Mouse (Mus musculus) heart, postnatal 14 days (tissue): ENCODE results near the gene Mip. TPM values are rescaled to one million over a fixed set of nuclear protein-coding genes. Genes with fewer than 3 reads are reported as not detected.
"Not testable (repeated sequence)": the region's sequence is repeated elsewhere in the genome, so short reads cannot be mapped to it uniquely, and the experiment has no call there.

Experiments
- DNase-seq, 2 experiments: peaks; one replicate each; pipeline ENCODE4 v3.0.0; 2021 to 2022
- intact Hi-C: fragments of 180-260 bp; cut with DNase I; formaldehyde crosslinking; loops from one replicate; pipeline ENCODE4 v1.15.1; 2025
- long read RNA-seq, 2 experiments: library from polyadenylated mRNA; stranded (forward); transcript quantifications; one replicate each; pipeline ENCODE4 v2.0.0; 2021
- total RNA-seq, 2 experiments: library from RNA; stranded (reverse); gene quantifications; 2 replicates each; pipeline ENCODE4 v1.2.3; 2021

Gene Mip
- not detected for total RNA-seq
- long read RNA-seq, experiment 1, result 0 reads
- long read RNA-seq, experiment 2, result 0 reads

DNA sequence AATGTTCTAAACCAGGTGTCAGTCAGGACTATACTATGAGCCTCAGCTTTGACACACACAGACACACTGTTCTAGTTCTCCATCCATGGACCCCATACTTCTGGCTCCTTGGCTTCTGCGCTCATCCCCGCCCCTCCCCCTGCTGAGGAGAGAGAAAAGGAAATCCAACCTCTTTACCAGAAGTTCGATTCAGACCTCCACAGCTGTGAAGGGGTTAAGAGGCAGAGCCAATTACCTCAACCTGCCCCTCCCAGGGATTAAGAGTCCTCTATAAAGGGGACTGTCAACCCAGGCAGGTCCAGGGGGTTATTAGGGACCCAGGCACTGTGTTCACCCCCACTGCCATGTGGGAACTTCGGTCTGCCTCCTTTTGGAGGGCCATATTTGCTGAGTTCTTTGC lies at the start of gene Mip:
Gene Mip, plus strand, starts transcription at position 301 of the 400 bp plus-strand sequence.
- intact Hi-C loops, result no loop called here
- DNase-seq, result no peak

DNA sequence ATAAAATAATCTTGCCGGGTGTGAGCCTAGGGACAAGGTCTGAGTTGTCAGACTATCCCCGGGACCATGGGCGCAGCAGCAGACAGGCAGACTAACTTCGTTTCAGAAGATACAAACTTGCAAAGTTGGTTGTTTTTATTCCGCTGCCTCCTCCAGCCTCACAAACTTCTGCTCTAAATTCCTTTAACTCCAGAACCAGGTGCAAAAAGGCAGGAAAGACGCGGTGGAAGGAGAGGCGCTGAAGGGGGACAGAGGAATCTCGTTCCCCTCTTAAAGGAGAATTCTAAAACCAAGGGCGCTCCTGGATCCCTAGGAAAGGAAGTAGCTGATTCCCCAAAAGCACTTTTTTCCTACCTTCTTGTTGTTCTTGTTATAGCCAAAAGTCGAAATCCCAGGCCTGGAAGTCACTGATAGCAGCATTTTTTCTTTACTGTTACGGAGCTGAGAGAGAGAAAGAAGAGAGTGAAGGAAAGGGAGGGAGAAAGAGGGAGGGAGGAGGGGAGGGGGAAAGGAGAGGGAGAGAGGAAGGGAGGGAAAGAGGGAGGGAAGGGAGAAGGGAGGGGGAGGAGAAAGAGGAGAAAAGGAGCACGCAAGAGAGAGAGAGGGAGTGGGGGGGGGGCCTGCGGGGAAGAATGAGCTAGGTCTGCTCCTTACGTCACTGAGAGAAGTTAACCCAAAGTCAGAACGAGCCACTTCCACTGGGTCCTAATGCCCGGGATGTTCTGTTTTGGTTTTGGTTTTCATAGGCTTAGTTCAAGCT lies 49.5 kb upstream of the Mip start:
- intact Hi-C loops, result loop anchor here (2.0 kb wide), 1 partner anchor 23 kb away; no protein-coding TSS in a partner anchor
- DNase-seq, result peak; percentile 56 to 63

DNA sequence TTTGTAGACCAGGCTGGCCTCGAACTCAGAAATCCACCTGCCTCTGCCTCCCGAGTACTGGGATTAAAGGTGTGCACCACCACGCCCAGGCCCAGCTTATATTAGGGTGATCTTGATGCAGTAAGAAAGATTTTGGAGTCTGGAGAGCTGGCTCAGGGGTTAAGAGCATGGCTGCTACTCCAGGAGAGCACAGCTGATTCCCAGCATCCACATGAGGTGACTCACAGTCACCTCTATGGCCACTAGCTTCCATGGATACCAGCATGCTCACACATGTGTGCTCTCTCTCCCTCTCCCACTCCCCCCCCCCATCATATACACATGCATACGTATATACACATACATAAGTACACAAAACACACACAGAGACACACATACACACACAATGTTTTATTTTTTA lies 48.3 kb upstream of the Mip start:
- intact Hi-C loops, result no loop called here
- no peak for DNase-seq

DNA sequence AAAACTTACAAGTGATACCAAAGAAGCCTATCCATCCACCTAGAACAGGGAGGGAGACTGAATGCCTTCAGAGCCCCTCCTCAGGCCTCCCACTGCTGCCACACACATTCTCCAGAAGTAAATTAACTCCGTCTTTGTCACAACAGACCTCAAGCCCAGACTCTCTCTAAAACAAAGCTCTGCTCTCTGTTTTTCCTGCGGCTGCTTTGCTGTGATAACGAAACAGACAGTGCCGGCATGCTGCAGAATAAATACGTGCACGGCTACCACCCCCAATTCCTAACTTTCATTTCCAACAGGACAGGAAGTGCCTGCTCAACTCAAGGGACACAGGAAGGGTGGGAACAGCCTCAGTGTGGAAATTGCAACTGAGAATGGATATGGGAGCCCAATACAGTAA lies 45.6 kb upstream of the Mip start, which contains the start of gene Rbms2:
Gene Rbms2, minus strand, starts transcription at position 309 of the 400 bp plus-strand sequence.
- DNase-seq, result peak; percentile 42 to 48
- intact Hi-C loops, result no loop called here

DNA sequence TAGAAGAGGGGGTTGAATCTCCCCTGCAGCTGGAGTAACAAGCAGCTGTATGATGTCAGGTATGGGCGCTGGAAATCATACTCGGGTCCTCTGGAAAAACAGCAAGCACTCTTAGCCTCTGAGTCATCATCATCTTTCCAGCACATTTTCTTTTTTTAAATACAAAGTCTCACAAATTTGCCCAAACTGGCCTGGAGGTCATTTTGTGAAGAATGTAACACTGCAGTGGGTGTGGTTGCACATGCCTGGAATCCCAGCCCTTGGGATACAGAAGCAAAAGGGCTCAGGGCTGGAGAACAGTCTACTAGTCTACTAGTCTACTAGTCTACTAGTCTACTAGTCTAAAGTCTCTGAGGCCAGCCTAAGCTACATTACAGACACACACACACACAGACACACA lies 41.3 kb upstream of the Mip start:
- intact Hi-C loops, result no loop called here
- DNase-seq, result no peak

DNA sequence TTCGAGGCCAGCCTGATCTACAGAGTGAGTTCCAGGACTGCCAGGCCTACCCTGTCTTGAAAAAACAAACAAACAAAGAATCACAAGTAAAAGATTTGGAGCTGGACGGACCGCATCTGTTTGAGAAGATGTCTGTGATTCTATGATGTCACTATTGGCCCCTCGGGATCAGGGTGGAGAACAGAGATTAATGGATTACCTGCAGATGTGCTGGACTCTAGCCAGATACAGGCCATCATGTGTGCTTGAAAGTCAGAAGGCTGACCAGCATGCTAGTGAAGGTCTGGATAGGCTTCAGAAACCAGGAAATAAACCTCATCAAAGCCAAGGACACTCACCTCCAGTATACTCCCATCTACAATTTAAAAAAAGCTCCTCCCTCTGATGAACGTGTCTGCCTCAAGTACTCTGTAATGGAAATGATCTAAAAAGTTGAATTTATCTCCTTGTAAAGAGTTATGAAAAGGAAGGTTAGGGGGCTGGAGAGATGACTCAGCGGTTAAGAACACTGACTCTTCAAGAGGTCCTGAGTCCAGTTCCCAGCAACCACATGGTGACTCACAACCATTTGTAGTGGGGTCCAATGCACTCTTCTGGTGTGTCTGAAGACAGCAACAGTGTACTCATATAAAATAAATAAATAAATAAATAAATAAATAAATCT lies 40.2 kb upstream of the Mip start:
- intact Hi-C loops, result loop anchor here (5.0 kb wide), 2 partner anchors 148 to 228 kb away; partner anchors contain the start of gene Naca

DNA sequence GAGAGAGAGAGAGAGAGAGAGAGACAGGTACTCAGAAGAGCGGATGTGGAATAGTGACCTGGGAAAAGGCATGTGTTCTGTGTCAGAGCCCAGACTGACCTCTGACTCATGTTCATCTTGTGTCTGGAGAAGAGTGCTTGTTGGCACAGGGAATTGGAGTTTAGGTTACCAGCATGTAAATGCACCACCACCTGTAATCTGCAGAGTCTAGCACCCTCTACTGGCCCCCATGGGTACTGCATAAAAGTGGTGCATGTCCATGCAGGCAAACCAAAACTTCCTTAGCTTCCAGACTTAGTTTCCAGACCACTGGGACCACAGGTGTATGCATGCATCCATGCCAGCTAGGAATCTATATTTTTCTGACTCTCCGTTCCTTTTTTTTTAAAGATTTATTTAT lies 39.7 kb upstream of the Mip start:
- DNase-seq, result peak; percentile 78 to 87
- intact Hi-C loops, result loop anchor here (1.0 to 5.0 kb wide), 4 partner anchors 46 to 229 kb away; partner anchors contain the start of genes Baz2a and Naca

More for the DNA sequence above, 40.2 kb upstream of the Mip start:
- no peak for DNase-seq

DNA sequence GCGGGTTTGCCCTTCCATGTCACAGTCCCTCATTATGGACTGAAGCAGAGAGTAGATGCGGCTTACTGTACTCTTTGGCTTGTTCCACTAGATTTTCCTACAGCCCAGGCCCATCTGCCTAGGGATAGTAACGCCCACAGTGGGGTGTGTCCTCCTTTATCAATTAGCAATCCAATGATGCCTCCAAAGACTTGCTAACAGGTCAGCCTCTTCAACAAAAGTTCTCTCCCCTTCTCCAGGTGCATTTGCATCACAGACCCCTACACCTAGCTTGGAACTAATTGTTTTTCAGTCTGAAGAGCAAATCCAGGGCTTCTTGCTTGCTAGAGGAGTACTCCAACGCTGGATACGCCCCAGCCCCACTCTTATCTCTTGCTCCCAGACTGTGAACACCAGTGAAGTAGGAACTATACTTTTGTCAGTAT lies 38.4 kb upstream of the Mip start:
- intact Hi-C loops, result loop anchor here (2.0 to 5.0 kb wide), 3 partner anchors 96 to 230 kb away; partner anchors contain the start of genes Baz2a and Naca
- no peak for DNase-seq

DNA sequence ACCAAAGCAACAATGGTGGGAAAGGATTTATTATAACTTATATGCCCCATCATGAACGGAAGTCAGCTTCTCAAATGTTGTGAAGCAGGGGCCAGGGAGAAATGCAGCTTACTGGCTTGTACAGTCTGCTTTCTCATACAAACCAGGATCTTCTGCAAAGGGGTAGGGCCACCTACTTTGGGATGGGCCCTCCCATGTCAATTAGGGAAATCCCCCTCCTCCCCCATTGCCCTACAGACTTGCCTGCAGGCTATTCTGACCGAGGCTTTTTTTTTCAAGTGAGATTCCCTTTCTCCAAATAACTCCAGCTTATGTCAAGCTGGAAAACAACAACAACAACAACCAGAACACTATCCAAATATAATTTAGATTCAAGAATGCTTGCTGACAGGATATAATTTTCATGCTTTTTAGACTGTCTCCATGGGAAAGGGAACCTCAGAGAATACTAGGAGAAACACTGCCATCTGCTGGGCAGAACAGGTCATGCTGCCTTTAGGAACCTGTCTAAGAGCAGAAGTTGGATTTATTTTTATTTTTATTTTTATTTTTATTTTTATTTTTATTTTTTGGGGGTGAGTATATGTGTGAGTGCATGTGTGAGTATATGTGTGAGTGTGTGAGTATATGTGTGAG lies 37.3 kb upstream of the Mip start:
- peak; percentile 76 to 86 for DNase-seq
- intact Hi-C loops, result loop anchor here (5.0 kb wide), 2 partner anchors 151 to 231 kb away; partner anchors contain the start of gene Naca

DNA sequence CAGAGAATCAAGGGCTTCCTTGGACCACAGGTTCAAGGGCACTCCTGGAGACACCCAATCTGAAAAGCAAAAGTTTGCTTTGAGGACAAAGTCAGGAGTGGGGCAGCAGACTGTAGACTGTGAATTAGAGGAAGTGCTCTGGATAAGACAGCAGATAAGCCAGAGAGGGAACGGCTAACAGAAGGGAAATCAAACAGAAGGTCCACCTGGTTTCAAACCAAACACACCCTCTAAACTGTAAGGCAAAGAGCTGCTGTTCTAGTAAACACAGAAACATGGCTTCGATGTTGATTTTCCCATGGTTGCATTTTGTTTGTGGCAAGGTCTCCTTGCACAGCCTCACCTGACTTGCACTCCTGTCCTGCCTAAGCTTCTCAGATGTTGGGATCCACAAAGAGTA lies 34.2 kb upstream of the Mip start:
- no peak for DNase-seq
- intact Hi-C loops, result no loop called here

DNA sequence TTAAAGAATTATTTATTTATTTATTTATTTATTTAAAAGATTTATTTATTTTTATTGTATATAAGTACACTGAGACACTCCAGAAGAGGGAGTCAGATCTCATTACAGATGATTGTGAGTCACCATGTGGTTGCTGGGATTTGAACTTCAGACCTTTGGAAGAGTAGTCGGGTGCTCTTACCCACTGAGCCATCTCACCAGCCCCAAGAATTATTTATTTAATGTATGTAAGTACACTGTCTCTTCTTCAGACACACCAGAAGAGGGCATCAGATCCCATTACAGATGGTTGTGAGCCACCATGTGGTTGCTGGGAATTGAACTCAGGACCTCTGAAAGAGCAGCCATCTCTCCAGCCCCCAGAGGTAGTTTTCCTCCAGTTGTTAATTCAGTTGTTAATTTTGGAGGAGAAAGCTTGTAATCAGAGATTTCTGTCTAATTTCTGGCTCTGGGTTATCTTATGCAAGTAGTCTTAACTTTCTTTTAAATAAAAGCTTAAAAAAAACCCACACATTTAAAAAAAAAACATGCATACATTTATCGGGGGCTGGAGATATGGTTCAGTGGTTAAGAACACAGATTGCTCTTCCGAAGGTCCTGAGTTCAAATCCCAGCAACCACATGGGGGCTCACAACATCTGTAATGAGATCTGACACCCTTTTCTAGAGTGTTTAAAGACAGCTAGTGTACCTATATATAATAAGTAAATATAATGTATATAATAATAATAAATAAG lies 33.4 kb upstream of the Mip start:
- intact Hi-C loops, DNase-seq: not testable (repeated sequence)

DNA sequence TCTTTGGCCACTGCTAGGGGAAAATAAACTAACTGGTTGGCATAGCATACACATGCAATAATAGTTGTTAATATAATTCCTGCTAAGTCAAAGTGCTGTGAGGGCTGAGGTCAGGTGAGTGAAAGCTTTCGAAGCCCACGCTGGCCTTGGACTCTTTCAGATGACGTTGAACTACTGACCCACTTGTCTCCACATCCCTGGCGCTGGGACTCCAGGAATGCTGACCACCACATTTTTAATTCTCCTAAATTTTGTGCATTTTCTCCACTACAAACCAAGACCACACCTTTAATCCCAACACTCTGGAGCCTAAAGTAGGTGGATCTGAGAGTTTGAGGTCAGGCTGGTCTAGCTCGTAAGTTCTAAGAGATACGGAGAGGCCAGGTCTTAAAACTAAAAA lies 32.5 kb upstream of the Mip start:
- intact Hi-C loops, result no loop called here
- DNase-seq, result no peak

DNA sequence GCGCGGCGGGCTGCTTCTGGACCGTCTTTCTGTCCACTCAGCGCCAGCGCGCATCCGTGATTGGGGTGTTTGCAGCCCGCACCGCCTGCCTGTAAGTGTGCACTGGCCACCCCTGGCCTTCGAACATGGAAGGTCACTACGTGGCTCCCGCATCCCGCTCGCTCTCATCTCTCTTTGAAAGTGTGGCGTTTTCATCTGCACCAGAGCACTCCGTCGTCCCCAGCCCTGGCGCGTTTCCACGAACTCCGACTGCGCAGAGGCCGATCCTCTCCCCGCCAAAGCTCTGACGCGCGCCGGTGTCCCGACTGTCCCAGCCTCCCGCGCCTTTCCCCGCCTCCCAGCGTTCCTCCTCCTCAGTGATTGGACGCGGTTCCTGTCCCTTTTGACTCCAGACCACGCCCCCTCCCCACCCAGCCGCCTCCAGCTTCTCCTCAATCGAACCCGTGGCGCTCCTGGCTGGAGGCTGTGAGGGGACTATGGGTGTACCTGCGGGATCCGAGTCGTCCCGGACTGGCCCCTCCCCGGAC lies 31.6 kb upstream of the Mip start, which contains the start of gene Gls2:
Gene Gls2, plus strand, starts transcription at position 434 of the 527 bp plus-strand sequence.
- intact Hi-C loops, result no loop called here
- DNase-seq, result peak; percentile 97 to 98

DNA sequence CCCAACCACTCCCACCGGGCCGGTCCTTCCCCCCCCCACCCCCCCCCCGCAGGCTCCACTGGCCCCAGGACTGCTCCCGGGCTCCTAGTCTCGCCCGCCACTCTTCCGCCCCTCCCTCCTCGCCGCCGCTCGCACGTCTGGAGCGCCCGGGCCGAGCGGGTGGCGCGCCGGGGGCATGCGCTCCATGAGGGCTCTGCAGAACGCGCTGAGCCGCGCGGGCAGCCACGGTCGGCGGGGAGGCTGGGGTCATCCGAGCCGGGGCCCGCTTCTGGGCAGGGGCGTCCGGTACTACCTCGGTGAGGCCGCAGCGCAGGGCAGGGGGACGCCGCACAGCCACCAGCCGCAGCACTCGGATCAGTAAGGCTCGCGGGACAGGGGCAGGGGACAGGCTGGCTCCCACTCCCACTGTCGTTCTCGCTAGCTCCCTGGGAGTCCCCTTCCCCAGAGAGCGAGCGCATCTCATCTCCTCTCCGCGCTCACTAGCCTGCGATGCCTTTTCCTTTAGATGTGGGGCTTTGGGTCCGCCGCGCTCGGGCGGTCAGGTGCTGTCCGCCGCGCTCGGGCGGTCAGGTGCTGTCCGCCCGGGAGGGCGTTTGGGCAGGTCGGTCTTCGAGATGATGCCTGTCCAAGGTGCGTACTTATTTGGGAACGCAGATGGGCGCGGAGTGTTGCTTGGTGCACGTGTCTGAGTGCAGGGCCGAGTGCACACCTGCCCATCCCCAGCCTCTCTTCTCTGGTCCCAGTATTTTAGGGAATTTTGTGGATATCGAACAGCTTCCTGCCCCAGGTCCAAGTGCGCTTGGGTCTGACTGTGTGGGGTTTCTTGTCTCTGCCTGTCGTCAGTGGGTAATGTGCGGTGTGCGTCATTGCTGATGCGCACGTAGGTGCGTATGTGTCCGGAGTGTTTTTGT lies 30.8 kb upstream of the Mip start:
- DNase-seq, result peak in 1 of 2 experiments; percentile 74
- intact Hi-C loops, result no loop called here

DNA sequence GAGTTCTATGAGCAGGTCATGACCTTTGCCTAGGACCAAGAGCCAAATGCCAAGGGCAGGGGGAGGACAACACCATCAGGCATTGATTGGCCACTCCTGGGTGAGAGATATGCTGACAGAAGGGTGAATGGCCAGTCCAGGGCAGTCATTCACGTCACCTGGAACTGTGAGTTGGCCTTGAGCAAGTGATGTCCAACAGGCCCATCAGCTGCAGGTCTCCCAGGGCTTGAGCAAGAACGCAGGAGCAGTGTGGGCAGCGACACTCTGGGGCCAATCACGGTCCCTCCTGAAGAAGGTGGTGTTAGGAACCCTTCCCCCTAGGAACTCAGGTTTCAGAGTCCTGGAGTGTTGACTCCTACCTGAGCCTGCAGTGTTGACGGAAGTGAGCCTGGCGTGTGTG lies 23.8 kb upstream of the Mip start:
- intact Hi-C loops, result no loop called here
- DNase-seq, result no peak

DNA sequence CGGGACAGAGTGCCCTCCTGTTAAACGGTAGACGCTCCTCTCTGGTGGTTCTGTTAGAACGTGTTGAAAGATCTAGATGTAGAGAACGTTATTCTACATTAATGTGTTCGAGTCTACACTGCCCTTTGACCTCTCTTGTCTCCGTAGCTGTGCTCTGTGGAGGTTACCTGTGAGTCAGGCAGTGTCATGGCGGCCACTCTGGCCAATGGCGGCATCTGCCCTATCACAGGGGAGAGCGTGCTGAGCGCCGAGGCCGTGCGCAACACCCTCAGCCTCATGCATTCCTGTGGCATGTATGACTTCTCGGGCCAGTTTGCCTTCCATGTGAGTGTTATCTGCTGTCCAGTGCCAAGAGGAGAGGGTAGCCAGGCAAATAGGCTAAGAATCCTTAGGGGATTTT lies 20.7 kb upstream of the Mip start:
- no peak for DNase-seq
- intact Hi-C loops, result no loop called here

DNA sequence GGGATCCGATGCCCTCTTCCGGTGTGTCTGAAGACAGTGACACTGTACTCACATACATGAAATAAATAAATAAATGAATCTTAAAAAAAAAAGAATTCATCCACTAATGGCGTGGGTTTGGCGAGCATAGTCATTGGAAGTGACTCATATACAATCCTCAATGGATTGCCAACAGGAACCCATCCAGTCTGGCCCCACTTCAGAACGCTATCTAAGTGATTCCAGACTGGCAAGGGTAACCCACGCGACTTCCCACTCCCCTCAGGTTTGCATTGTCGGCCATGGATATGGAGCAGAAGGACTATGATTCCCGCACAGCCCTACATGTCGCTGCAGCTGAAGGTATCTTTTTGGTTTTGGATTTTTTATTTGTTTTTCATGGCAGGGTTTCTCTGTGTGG lies 17.3 kb upstream of the Mip start:
- DNase-seq, result no peak
- intact Hi-C loops, result no loop called here

DNA sequence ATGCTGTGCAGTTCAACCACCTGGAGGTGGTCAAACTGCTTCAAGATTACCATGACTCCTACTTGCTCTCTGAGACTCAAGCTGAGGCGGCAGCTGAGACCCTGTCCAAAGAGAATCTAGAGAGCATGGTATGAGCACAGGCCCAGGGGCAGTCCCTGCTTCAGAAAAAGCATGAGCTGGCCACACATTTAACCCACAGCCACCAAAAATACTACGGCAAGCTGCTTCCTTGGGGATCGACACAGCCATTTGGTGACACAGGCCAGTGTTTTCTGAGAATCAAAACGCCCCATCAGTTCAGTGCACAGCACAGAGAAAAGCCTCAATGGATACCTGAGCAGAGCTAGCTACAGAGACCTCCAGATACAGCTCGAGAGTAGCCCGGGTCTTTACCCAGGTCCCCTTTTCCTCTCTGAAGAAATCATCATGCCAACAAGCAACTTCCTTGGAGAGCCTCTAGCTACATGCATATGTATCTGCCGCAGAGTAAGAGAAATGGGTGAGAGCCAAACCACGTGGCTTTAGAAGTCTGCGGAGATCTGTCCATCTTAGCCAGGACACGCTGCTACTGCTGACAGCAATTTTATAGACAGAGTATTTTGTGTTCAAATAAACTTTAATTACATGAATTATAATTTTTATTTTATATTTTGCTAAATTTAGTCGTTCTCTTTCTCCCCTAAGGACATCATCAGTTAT lies 16.2 kb upstream of the Mip start:
- intact Hi-C loops, result no loop called here
- no peak for DNase-seq
